Mouse (Mus musculus) left cerebral cortex, postnatal 14 days (tissue): ENCODE measurements around the gene Synm. TPM values are rescaled to one million over a fixed set of nuclear protein-coding genes. Genes with fewer than 3 reads are reported as not detected.

ENCODE experiments used
- microRNA-seq, 2 experiments: library from miRNA; unstranded; fragments of <30 nt; microRNA quantifications; one replicate each; pipeline ENCODE4 v1.2.0; 2022
- total RNA-seq, 2 experiments: library from RNA; stranded (reverse); gene quantifications; 2 replicates each; pipeline ENCODE4 v1.2.3; 2021

Gene Synm
- total RNA-seq, 2 experiments from 2014 or later: 20.9 to 23.0 TPM

Small RNA genes within 50 kb of the gene (microRNA-seq; reads per million reads assigned to microRNA genes)
- 0 reads per million in 2 experiments for gene Gm23844

Other genes with a start within 250 kb of the Synm start
- 10 to 100 TPM; 34.1 to 34.8 TPM for gene Lrrc28, start 114.5 kb downstream of the Synm start, total RNA-seq
- gene Ttc23, start 112.3 kb downstream of the Synm start, total RNA-seq: 1 to 10 TPM; 7.8 to 9.7 TPM
- 10 to 100 TPM; 39.0 to 49.5 TPM for gene Igf1r, start 193.1 kb upstream of the Synm start, total RNA-seq